Mouse (Mus musculus): ENCODE results near the gene D6Wsu163e.

DNA sequence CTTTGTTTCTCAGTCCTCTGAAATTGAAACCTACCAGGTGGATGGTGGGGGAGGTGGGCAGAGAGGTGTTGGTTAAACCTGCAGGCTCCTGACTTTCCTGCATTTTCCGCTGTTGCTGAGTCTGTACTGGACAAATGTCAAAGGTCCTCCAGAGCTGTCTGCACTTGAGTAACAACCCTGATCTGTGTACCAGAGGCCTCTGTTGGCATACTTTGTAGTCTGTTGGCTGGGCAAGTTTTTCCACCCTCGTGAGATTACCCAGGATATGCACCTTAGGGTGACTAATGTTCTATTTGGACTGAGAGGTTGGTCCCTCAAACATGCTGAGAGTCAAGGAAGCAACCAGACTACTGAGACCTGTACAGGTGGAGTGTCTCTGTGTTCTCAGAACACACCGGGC lies 66.8 kb downstream of the D6Wsu163e start:
- TF ChIP-seq CTCF (IDR thresholded peaks at IDR 0.05; ENCODE audit: low read depth, low read length) (no peak), TAL1 (conservative IDR thresholded peaks at IDR 0.05; ENCODE audit: low read depth, low read length) (no peak), GATA1 (IDR thresholded peaks at IDR 0.05; ENCODE audit: borderline replicate concordance, low read length) (no peak), GATA2 (IDR thresholded peaks at IDR 0.05; ENCODE audit: borderline replicate concordance, low read depth, low read length) (no peak), POLR2AphosphoS5 (IDR thresholded peaks at IDR 0.05; ENCODE audit: insufficient replicate concordance, low read depth, low read length) (no peak)

Data from G1E (cell line).